13 mouse cellular contexts compared by ENCODE assay signal in genomic region chr10:88708671-88709523, GRCm38 (mm10). TPM values are rescaled to one million over a fixed set of nuclear protein-coding genes. Genes with fewer than 3 reads are reported as not detected.
DNase-seq lines count a peak whose midpoint lies in the region; ATAC-seq lines count a peak whose summit lies in the region.
"Had no signal": no experiment of that assay in that cellular context is flagged by ENCODE, and none has a peak within 500 bp of the region (broad histone marks: within the 10 kb centered on the region; RNA-seq: fewer than 3 reads in every experiment).

No protein-coding gene starts in this region.

- no peak overlapping the region for H3K27ac ChIP-seq in hindbrain, embryonic 11.5 days (ENCODE audit: low read depth, low read length)
- H3K27ac ChIP-seq in hindbrain, embryonic 12.5 days, result no peak overlapping the region
- H3K27ac ChIP-seq: embryonic facial prominence, embryonic 15.5 days; limb, embryonic 10.5 days; stomach, embryonic 15.5 days had no signal

- no peak overlapping the region for H3K4me3 ChIP-seq in hindbrain, embryonic 11.5 days (ENCODE audit: low read depth, low read length)
- H3K4me3 ChIP-seq in hindbrain, embryonic 12.5 days, result no peak overlapping the region
- H3K4me3 ChIP-seq: embryonic facial prominence, embryonic 15.5 days; limb, embryonic 10.5 days; stomach, embryonic 15.5 days had no signal

- 56% methylated on average over 10 of the region's 10 CpGs for WGBS in hindbrain, embryonic 11.5 days
- WGBS in hindbrain, embryonic 12.5 days, result 64% methylated on average over 10 of the region's 10 CpGs

- no peaks in the 10 kb centered on the region for H3K27me3 ChIP-seq in hindbrain, embryonic 11.5 days (ENCODE audit: control insufficient read depth, insufficient read depth, low read length)
- H3K27me3 ChIP-seq in hindbrain, embryonic 12.5 days, result no peaks in the 10 kb centered on the region
- H3K27me3 ChIP-seq: embryonic facial prominence, embryonic 15.5 days; stomach, embryonic 15.5 days had no signal

- H3K9me3 ChIP-seq in hindbrain, embryonic 11.5 days (ENCODE audit: control insufficient read depth, low read length), result no peaks in the 10 kb centered on the region
- H3K9me3 ChIP-seq in hindbrain, embryonic 12.5 days (replicated peaks), result no peaks in the 10 kb centered on the region
- H3K9me3 ChIP-seq: embryonic facial prominence, embryonic 15.5 days; limb, embryonic 10.5 days; stomach, embryonic 15.5 days had no signal

- intact Hi-C loops in left cerebral cortex, postnatal 36 days (cut with DNase I), result no loop called here
- intact Hi-C loops in gastrocnemius, postnatal 14 days (cut with DNase I; ENCODE audit: low total_unique reads), result no loop called here

- ATAC-seq in hindbrain, embryonic 11.5 days (ENCODE audit: low FRiP score), result no peak
- no peak for ATAC-seq in hindbrain, embryonic 12.5 days (ENCODE audit: low FRiP score)
- peak; percentile 70 for ATAC-seq in CD4-positive, CD25-positive, alpha-beta regulatory T cell, adult 4 months
- peak; percentile 74 for ATAC-seq in common myeloid progenitor, adult 5-6 weeks (replicated peaks; ENCODE audit: low read depth, poor library complexity, severe bottlenecking)
- ATAC-seq: midbrain, embryonic 16.5 days had no signal

- no peaks in the 10 kb centered on the region for H3K36me3 ChIP-seq in hindbrain, embryonic 11.5 days (ENCODE audit: control insufficient read depth, insufficient read depth, low read length)
- H3K36me3 ChIP-seq in hindbrain, embryonic 12.5 days, result no peaks in the 10 kb centered on the region
- H3K36me3 ChIP-seq: embryonic facial prominence, embryonic 15.5 days; limb, embryonic 10.5 days; stomach, embryonic 15.5 days had no signal

- no peak overlapping the region for H3K4me2 ChIP-seq in hindbrain, embryonic 11.5 days (replicated peaks; ENCODE audit: low read depth, low read length)
- H3K4me2 ChIP-seq in hindbrain, embryonic 12.5 days (replicated peaks), result no peak overlapping the region
- H3K4me2 ChIP-seq: embryonic facial prominence, embryonic 15.5 days; heart, embryonic 11.5 days; stomach, embryonic 15.5 days had no signal

- no peaks in the 10 kb centered on the region for H3K4me1 ChIP-seq in hindbrain, embryonic 11.5 days (replicated peaks; ENCODE audit: control insufficient read depth, insufficient read depth, low read length)
- H3K4me1 ChIP-seq in hindbrain, embryonic 12.5 days, result no peaks in the 10 kb centered on the region
- H3K4me1 ChIP-seq: embryonic facial prominence, embryonic 15.5 days; limb, embryonic 10.5 days; stomach, embryonic 15.5 days had no signal

- peak; percentile 46 for DNase-seq in hindbrain, embryonic 11.5 days (ENCODE audit: low spot score)
- peak; percentile 43 to 51 for DNase-seq in left cerebral cortex, postnatal 36 days (ENCODE audit: low spot score in 2 of 2)
- DNase-seq in heart, adult 11 months, result no peak
- no peak for DNase-seq in gastrocnemius, postnatal 14 days
- DNase-seq in cerebellum, adult 8-10 months, result no peak

- no peak overlapping the region for H3K9ac ChIP-seq in hindbrain, embryonic 11.5 days (ENCODE audit: low read depth, low read length)
- H3K9ac ChIP-seq in hindbrain, embryonic 12.5 days, result no peak overlapping the region
- H3K9ac ChIP-seq: embryonic facial prominence, embryonic 15.5 days; stomach, embryonic 15.5 days had no signal

RNA-seq across cellular contexts. Expression of gene Arl1, which starts 21.8 kb away (rescaled TPM):
- polyA plus RNA-seq in hindbrain, embryonic 11.5 days (2014; fragmentation: Nextera tagmentation; extraction: Ambion mirVana), result 161 and 167 TPM in 2 replicates
- 144 and 149 TPM in 2 replicates for polyA plus RNA-seq in hindbrain, embryonic 12.5 days (2016; fragmentation: Nextera tagmentation; extraction: Ambion mirVana)
- polyA plus RNA-seq in CD4-positive, CD25-positive, alpha-beta regulatory T cell, adult 4 months (2017; shearing (Covaris generic)), result 10 to 100 TPM; 50.0 to 54.4 TPM
- 88.6 and 96.6 TPM in 2 replicates for total RNA-seq in common myeloid progenitor, adult 5-6 weeks (2017)
- 100 to 1,000 TPM; 127 TPM for total RNA-seq in left cerebral cortex, postnatal 36 days (2021)
- total RNA-seq in gastrocnemius, postnatal 14 days (2021), result 10 to 100 TPM; 70.9 to 77.0 TPM

RNA-seq across cellular contexts. Expression of gene Spic, which starts 24.1 kb away (rescaled TPM):
- polyA plus RNA-seq in hindbrain, embryonic 11.5 days (2014; fragmentation: Nextera tagmentation; extraction: Ambion mirVana), result not detected in 2 replicates
- polyA plus RNA-seq in hindbrain, embryonic 12.5 days (2016; fragmentation: Nextera tagmentation; extraction: Ambion mirVana), result not detected in 2 replicates
- polyA plus RNA-seq in CD4-positive, CD25-positive, alpha-beta regulatory T cell, adult 4 months (2017; shearing (Covaris generic)), result 1 to 10 TPM in 1 of 2 experiments, under 1 TPM in 1; 0.83 to 1.8 TPM
- total RNA-seq in common myeloid progenitor, adult 5-6 weeks (2017), result 1.1 and 4.2 TPM in 2 replicates
- total RNA-seq in left cerebral cortex, postnatal 36 days (2021), result not detected
- total RNA-seq in gastrocnemius, postnatal 14 days (2021), result not detected
- polyA plus RNA-seq: heart, embryonic 11.5 days; limb, embryonic 10.5 days; midbrain, embryonic 16.5 days had no signal

Comparison
In these comparisons a context has a peak if more than half of its experiments do, and no peak if none do; other contexts are left out.
1. ATAC-seq: peak in CD4-positive, CD25-positive, alpha-beta regulatory T cell, adult 4 months (single experiment) and common myeloid progenitor, adult 5-6 weeks (single experiment); none in hindbrain, embryonic 11.5 days (single experiment) and hindbrain, embryonic 12.5 days (single experiment).
2. DNase-seq: peak in hindbrain, embryonic 11.5 days (single experiment) and left cerebral cortex, postnatal 36 days (2 of 2); none in heart, adult 11 months (single experiment), gastrocnemius, postnatal 14 days (single experiment) and cerebellum, adult 8-10 months (single experiment).